Mouse (Mus musculus) midbrain, postnatal 0 days (tissue): ENCODE measurements around the gene Ttll2. TPM values are rescaled to one million over a fixed set of nuclear protein-coding genes. Genes with fewer than 3 reads are reported as not detected.
"Not testable (repeated sequence)": the region's sequence is repeated elsewhere in the genome, so short reads cannot be mapped to it uniquely, and the experiment has no call there.

ENCODE experiments used
- ATAC-seq: fragments of 200-750 bp; cut with Nextera tagmentation; 2 replicates; pipeline ENCODE4 v1.8.0; 2017; ENCODE audit warnings: moderate number of reproducible peaks, mild to moderate bottlenecking, moderate TSS enrichment, moderate library complexity; ENCODE audit not compliant: low FRiP score
- DNase-seq: peaks from one replicate; pipeline ENCODE4 v3.0.0-alpha.2; 2015; ENCODE audit warnings: low spot score
- H3K27ac ChIP-seq: fragments of 300-500 bp; sonication (generic); 2 replicates; pipeline ENCODE4 v1.5.1; 2014; ENCODE audit warnings: low read depth, mild to moderate bottlenecking, low read length, mixed read lengths
- H3K27me3 ChIP-seq: fragments of 300-500 bp; sonication (generic); 2 replicates; pipeline ENCODE4 v1.6.1; 2014; ENCODE audit warnings: low read length, control low read depth, mixed read lengths; ENCODE audit not compliant: insufficient read depth
- H3K36me3 ChIP-seq: fragments of 300-500 bp; sonication (generic); 2 replicates; pipeline ENCODE4 v1.6.1; 2014; ENCODE audit warnings: low read length, control low read depth, mixed read lengths; ENCODE audit not compliant: insufficient read depth
- H3K4me1 ChIP-seq: fragments of 300-500 bp; sonication (generic); 2 replicates; pipeline ENCODE4 v1.6.1; 2014; ENCODE audit warnings: mild to moderate bottlenecking, control low read depth, antibody characterized with exemption, low read length, mixed read lengths; ENCODE audit not compliant: insufficient read depth
- H3K4me2 ChIP-seq: fragments of 300-500 bp; sonication (generic); 2 replicates; pipeline ENCODE4 v1.6.1; 2014; ENCODE audit warnings: low read depth, mild to moderate bottlenecking, low read length, mixed read lengths; ENCODE audit not compliant: poor library complexity, severe bottlenecking
- H3K4me3 ChIP-seq: fragments of 300-500 bp; sonication (generic); 2 replicates; pipeline ENCODE4 v1.5.1; 2014; ENCODE audit warnings: low read depth, mild to moderate bottlenecking, low read length, moderate library complexity
- H3K9ac ChIP-seq: fragments of 300-500 bp; sonication (generic); replicated peaks from 2 replicates; pipeline ENCODE4 v1.6.1; 2014; ENCODE audit warnings: mild to moderate bottlenecking, low read length, moderate library complexity, mixed read lengths; ENCODE audit not compliant: poor library complexity, severe bottlenecking
- H3K9me3 ChIP-seq: fragments of 300-500 bp; sonication (generic); 2 replicates; pipeline ENCODE4 v1.6.1; 2016; ENCODE audit warnings: low read length, control low read depth
- CTCF ChIP-seq: IDR thresholded peaks from 2 replicates; pipeline ENCODE4 v1.5.1; 2016; ENCODE audit warnings: antibody characterized with exemption, mild to moderate bottlenecking
- WGBS: fragments of 180-500 bp; shearing (Covaris S2); extraction: QIAGEN DNeasy Blood & Tissue Kit; methylation state at CpG from one replicate; pipeline ENCODE4 v1.1.7; 2014; 5-methylcytosine and 5-hydroxymethylcytosine counted together
- polyA plus RNA-seq: library from polyadenylated mRNA; unstranded; fragments of >200 nt; fragmentation: Nextera tagmentation; extraction: Ambion mirVana; gene quantifications from 2 replicates; pipeline ENCODE4 v1.2.1, GENCODE M21; 2015
- total RNA-seq: library from RNA; depleted of rRNA; stranded (reverse); fragments of >200 nt; gene quantifications from 2 replicates; pipeline ENCODE4 v1.2.3, GENCODE M21; 2014; rRNA removed

Ttll2 gene
- total and polyA plus RNA-seq, 2 experiments from 2014 or later: not detected

DNA sequence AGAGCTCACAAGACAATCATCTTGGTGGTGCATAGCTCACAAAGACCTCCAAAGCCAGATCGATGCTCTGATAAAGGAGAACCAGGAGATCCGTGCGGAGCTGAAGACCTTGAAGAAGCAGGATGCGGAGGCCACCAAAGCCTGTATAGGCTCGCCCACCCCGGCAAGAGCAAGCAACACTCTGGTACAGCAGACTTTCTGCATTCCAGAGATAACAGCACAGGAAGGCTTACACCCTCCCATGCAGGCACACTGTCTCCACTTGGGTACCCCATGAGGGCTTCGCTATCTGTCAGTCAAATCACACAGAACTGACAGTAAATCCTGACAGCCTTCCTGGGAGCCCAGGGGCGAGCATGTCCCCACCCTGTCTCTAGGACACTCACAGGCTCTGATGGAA lies 26.1 kb downstream of the Ttll2 start:
- not testable (repeated sequence) for H3K4me1 ChIP-seq
- WGBS: 82% methylated on average over 2 of the region's 8 CpGs

DNA sequence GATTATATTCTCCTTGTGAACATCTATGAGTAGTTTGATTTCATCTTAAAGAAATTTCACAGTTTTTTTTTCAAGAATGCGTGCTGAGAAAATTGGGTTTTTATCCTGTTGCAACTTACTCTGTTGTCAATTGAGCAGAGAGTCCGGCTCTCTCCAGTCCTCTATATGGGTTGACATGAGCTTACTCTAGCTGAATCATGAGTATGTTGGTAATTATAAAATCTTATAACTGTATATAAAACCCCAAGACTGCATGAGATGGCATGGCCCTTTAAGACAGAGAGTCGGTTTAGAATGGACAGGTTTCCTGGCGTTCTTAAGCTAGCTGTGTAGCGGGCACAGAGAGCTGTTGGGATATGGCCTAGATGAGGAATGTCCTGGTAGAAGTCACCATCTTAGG lies 28.1 kb downstream of the Ttll2 start, which contains the start of gene Tcp10a:
Gene Tcp10a, plus strand, starts transcription at position 301 of the 400 bp plus-strand sequence.
- ATAC-seq, H3K4me3 ChIP-seq, H3K36me3 ChIP-seq, H3K4me2 ChIP-seq, H3K9ac ChIP-seq, H3K4me1 ChIP-seq, H3K27me3 ChIP-seq, H3K27ac ChIP-seq, H3K9me3 ChIP-seq, DNase-seq: not testable (repeated sequence)
- WGBS: 93% methylated on average over 3 of the region's 5 CpGs

More for the DNA sequence above, 26.1 kb downstream of the Ttll2 start:
- H3K9me3 ChIP-seq, H3K27me3 ChIP-seq, H3K4me3 ChIP-seq, H3K36me3 ChIP-seq, DNase-seq, H3K9ac ChIP-seq, H3K27ac ChIP-seq, H3K4me2 ChIP-seq, ATAC-seq: not testable (repeated sequence)

- not testable (repeated sequence) for H3K9me3 ChIP-seq, H3K4me1 ChIP-seq, H3K27me3 ChIP-seq, H3K9ac ChIP-seq, H3K36me3 ChIP-seq, H3K4me2 ChIP-seq, H3K4me3 ChIP-seq, H3K27ac ChIP-seq, DNase-seq, ATAC-seq
- 92% methylated on average over 6 of the region's 6 CpGs for WGBS
These were observed 32.7 kb downstream of the Ttll2 start for GRCm38 (mm10) chr17:7319789-7320188.

DNA sequence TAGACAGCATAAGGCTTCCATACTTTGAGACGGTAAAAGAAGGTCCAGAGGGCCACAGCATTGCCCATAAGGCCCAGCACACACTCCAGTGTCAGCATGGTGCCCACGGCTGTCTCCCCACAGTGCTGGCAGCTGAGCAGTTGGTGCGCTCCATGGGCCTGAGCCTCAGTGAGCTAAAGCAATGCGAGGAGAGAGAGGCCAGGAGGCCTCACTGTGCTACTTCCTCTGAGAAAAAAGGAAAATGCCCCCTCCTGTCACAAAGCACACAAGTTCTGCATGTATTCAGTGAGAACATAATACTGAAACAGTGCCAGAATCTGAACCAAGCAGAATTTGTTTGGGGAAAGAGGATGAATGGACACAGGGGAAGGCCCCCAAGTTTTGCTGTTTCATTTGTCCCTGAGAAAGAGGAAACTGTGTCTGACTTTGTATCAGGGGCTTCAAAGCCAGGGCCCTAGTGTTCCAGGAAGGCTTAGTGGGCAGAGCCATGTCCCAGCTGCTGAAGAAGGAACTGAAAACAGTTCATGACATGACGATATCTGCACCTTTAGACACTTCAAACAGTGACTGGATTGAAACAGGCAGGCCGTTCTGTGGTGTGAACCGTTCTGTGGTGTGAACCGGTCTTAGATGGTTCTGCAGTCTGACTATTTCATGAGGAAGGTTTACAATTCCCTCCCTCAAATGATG lies 36.7 kb downstream of the Ttll2 start:
- not testable (repeated sequence) for H3K27ac ChIP-seq, H3K4me3 ChIP-seq, H3K9ac ChIP-seq, H3K4me1 ChIP-seq, H3K4me2 ChIP-seq, ATAC-seq, H3K9me3 ChIP-seq, H3K36me3 ChIP-seq, DNase-seq, H3K27me3 ChIP-seq
- 89% methylated on average over 6 of the region's 8 CpGs for WGBS

- not testable (repeated sequence) for H3K27me3 ChIP-seq, H3K4me3 ChIP-seq, H3K9ac ChIP-seq, H3K4me1 ChIP-seq, H3K36me3 ChIP-seq, DNase-seq, H3K4me2 ChIP-seq, H3K27ac ChIP-seq, H3K9me3 ChIP-seq
- peak; percentile 65 for TF ChIP-seq CTCF
- ATAC-seq: peak; percentile 91
- WGBS: 68% methylated on average over 7 of the region's 8 CpGs
These were observed 46.0 kb downstream of the Ttll2 start for GRCm38 (mm10) chr17:7306278-7307196.

Other genes starting within 250 kb of the Ttll2 start
- 33.2 and 34.2 TPM in 2 replicates for gene Rps6ka2, start 182.6 kb downstream of the Ttll2 start, total RNA-seq
- gene Rps6ka2, start 182.6 kb downstream of the Ttll2 start, polyA plus RNA-seq: 14.7 and 16.8 TPM in 2 replicates
- gene Tcp10a, start 28.1 kb downstream of the Ttll2 start, total RNA-seq: not detected in 2 replicates
- gene Tcp10a, start 28.1 kb downstream of the Ttll2 start, polyA plus RNA-seq: 0.11 TPM in 1 of 2 replicates, not detected in the other
- not detected in 2 replicates for gene Gm49630, start 19.3 kb upstream of the Ttll2 start, total RNA-seq
- not detected in 2 replicates for gene Gm49630, start 19.3 kb upstream of the Ttll2 start, polyA plus RNA-seq
- gene Unc93a2, start 32.8 kb upstream of the Ttll2 start, total RNA-seq: 0.19 TPM in 1 of 2 replicates, not detected in the other
- gene Unc93a2, start 32.8 kb upstream of the Ttll2 start, polyA plus RNA-seq: 0.05 TPM in 1 of 2 replicates, not detected in the other